Mouse (Mus musculus): Measurements from ENCODE around the gene Wwc2. TPM values are rescaled to one million over a fixed set of nuclear protein-coding genes. Genes with fewer than 3 reads are reported as not detected.

Gene Wwc2
- polyA plus RNA-seq, 1 experiment from 2014 or later: 11.9 TPM

GRCm38 (mm10) chr8:48009399-48009798 is 18.7 kb upstream of the Wwc2 start:
- Histone ChIP-seq H3K9ac (no peak overlapping the region), H3K9me3 (no peaks in the 10 kb centered on the region), H3K36me3 (no peaks in the 10 kb centered on the region), H3K4me3 (no peak overlapping the region), H3K27ac (no peak overlapping the region), H3K4me1 (no peaks in the 10 kb centered on the region), H3K4me2 (no peak overlapping the region), H3K27me3 (no peaks in the 10 kb centered on the region)
- no peak for ATAC-seq (ENCODE audit: insufficient number of reproducible peaks, low FRiP score, low TSS enrichment, low read depth)
- 90% methylated on average over 15 of the region's 15 CpGs for WGBS

- ATAC-seq (ENCODE audit: insufficient number of reproducible peaks, low FRiP score, low TSS enrichment, low read depth): no peak
- H3K9ac ChIP-seq: no peak overlapping the region
- WGBS: 73% methylated on average over 8 of the region's 8 CpGs
- H3K27me3 ChIP-seq: no peaks in the 10 kb centered on the region
- no peaks in the 10 kb centered on the region for H3K9me3 ChIP-seq
- no peak overlapping the region for H3K4me2 ChIP-seq
- no peaks in the 10 kb centered on the region for H3K36me3 ChIP-seq
- H3K4me3 ChIP-seq: no peak overlapping the region
- H3K27ac ChIP-seq: no peak overlapping the region
- H3K4me1 ChIP-seq: no peaks in the 10 kb centered on the region
These were observed 18.2 kb upstream of the Wwc2 start for GRCm38 (mm10) chr8:48008936-48009335.

- Histone ChIP-seq H3K9ac (no peak overlapping the region), H3K9me3 (no peaks in the 10 kb centered on the region), H3K4me1 (no peaks in the 10 kb centered on the region), H3K27me3 (no peaks in the 10 kb centered on the region), H3K27ac (no peak overlapping the region), H3K4me3 (no peak overlapping the region), H3K36me3 (no peaks in the 10 kb centered on the region), H3K4me2 (no peak overlapping the region)
- ATAC-seq (ENCODE audit: insufficient number of reproducible peaks, low FRiP score, low TSS enrichment, low read depth): no peak
- 71% methylated on average over 4 of the region's 4 CpGs for WGBS
These were observed 16.1 kb upstream of the Wwc2 start for GRCm38 (mm10) chr8:48006869-48007268.

- no peak for ATAC-seq (ENCODE audit: insufficient number of reproducible peaks, low FRiP score, low TSS enrichment, low read depth)
- 87% methylated on average over 8 of the region's 8 CpGs for WGBS
- no peak overlapping the region for H3K4me3 ChIP-seq
- H3K36me3 ChIP-seq: no peaks in the 10 kb centered on the region
- no peaks in the 10 kb centered on the region for H3K9me3 ChIP-seq
- no peak overlapping the region for H3K9ac ChIP-seq
- H3K4me2 ChIP-seq: no peak overlapping the region
- no peak overlapping the region for H3K27ac ChIP-seq
- no peaks in the 10 kb centered on the region for H3K27me3 ChIP-seq
- H3K4me1 ChIP-seq: no peaks in the 10 kb centered on the region
These were observed 11.8 kb upstream of the Wwc2 start for GRCm38 (mm10) chr8:48002551-48002950.

- no peak overlapping the region for H3K27ac ChIP-seq
- 96% methylated on average over 6 of the region's 6 CpGs for WGBS
- no peaks in the 10 kb centered on the region for H3K36me3 ChIP-seq
- H3K27me3 ChIP-seq: no peaks in the 10 kb centered on the region
- H3K9me3 ChIP-seq: no peaks in the 10 kb centered on the region
- H3K9ac ChIP-seq: no peak overlapping the region
- H3K4me1 ChIP-seq: no peaks in the 10 kb centered on the region
- no peak overlapping the region for H3K4me2 ChIP-seq
- no peak for ATAC-seq (ENCODE audit: insufficient number of reproducible peaks, low FRiP score, low TSS enrichment, low read depth)
- H3K4me3 ChIP-seq: no peak overlapping the region
These were observed 10.7 kb upstream of the Wwc2 start for GRCm38 (mm10) chr8:48001395-48001794.

GRCm38 (mm10) chr8:47996712-47997111 is 6.0 kb upstream of the Wwc2 start:
- no peak for ATAC-seq (ENCODE audit: insufficient number of reproducible peaks, low FRiP score, low TSS enrichment, low read depth)
- Histone ChIP-seq H3K36me3 (no peaks in the 10 kb centered on the region), H3K27ac (no peak overlapping the region), H3K27me3 (no peaks in the 10 kb centered on the region), H3K4me2 (no peak overlapping the region), H3K9ac (no peak overlapping the region), H3K4me3 (no peak overlapping the region), H3K4me1 (peaks cover 10% of the 10 kb centered on the region), H3K9me3 (no peaks in the 10 kb centered on the region)
- 29% methylated on average over 1 of the region's 1 CpGs for WGBS

GRCm38 (mm10) chr8:47996126-47996525 is 5.4 kb upstream of the Wwc2 start:
- WGBS: 89% methylated on average over 3 of the region's 3 CpGs
- Histone ChIP-seq H3K27me3 (no peaks in the 10 kb centered on the region), H3K9ac (no peak overlapping the region), H3K9me3 (no peaks in the 10 kb centered on the region), H3K27ac (no peak overlapping the region), H3K4me2 (no peak overlapping the region), H3K4me3 (no peak overlapping the region), H3K36me3 (no peaks in the 10 kb centered on the region), H3K4me1 (peaks cover 16% of the 10 kb centered on the region)
- ATAC-seq (ENCODE audit: insufficient number of reproducible peaks, low FRiP score, low TSS enrichment, low read depth): no peak

GRCm38 (mm10) chr8:47995391-47995790 is 4.7 kb upstream of the Wwc2 start:
- Histone ChIP-seq H3K9me3 (no peaks in the 10 kb centered on the region), H3K27me3 (no peaks in the 10 kb centered on the region), H3K4me3 (no peak overlapping the region), H3K36me3 (no peaks in the 10 kb centered on the region), H3K4me2 (no peak overlapping the region), H3K9ac (no peak overlapping the region), H3K4me1 (peaks cover 16% of the 10 kb centered on the region), H3K27ac (no peak overlapping the region)
- WGBS: 80% methylated on average over 6 of the region's 6 CpGs
- no peak for ATAC-seq (ENCODE audit: insufficient number of reproducible peaks, low FRiP score, low TSS enrichment, low read depth)

- 53% methylated on average over 25 of the region's 25 CpGs for WGBS
These were observed 4.0 kb upstream of the Wwc2 start for GRCm38 (mm10) chr8:47994618-47995274.

GRCm38 (mm10) chr8:47990386-47990772 is 345 bp downstream of the Wwc2 start:
- Histone ChIP-seq H3K4me1 (peaks cover 53% of the 10 kb centered on the region), H3K4me2 (peak overlapping the region; percentile 83)
- 1% methylated on average over 34 of the region's 45 CpGs for WGBS

More at GRCm38 (mm10) chr8:47994618-47995274, 4.0 kb upstream of the Wwc2 start:
- Histone ChIP-seq H3K27me3 (no peaks in the 10 kb centered on the region), H3K9ac (no peak overlapping the region), H3K4me3 (no peak overlapping the region; the same call in 1 of the 2 replicates), H3K4me1 (peaks cover 16% of the 10 kb centered on the region), H3K36me3 (no peaks in the 10 kb centered on the region), H3K4me2 (peak overlapping the region; percentile 24; the same call in 1 of the 2 replicates), H3K9me3 (no peaks in the 10 kb centered on the region), H3K27ac (no peak overlapping the region)
- ATAC-seq (ENCODE audit: insufficient number of reproducible peaks, low FRiP score, low TSS enrichment, low read depth): no peak

GRCm38 (mm10) chr8:47989655-47990385 is 904 bp downstream of the Wwc2 start:
- H3K27me3 ChIP-seq: no peaks in the 10 kb centered on the region
- WGBS: under 1% methylated on average over 51 of the region's 66 CpGs

More at GRCm38 (mm10) chr8:47990386-47990772, 345 bp downstream of the Wwc2 start:
- H3K9ac ChIP-seq: peak overlapping the region; percentile 67
- peak overlapping the region; percentile 67 for H3K4me3 ChIP-seq
- H3K27ac ChIP-seq: peak overlapping the region; percentile 91
- H3K9me3 ChIP-seq: no peaks in the 10 kb centered on the region
- peak; percentile 93 for ATAC-seq (ENCODE audit: insufficient number of reproducible peaks, low FRiP score, low TSS enrichment, low read depth)
- H3K36me3 ChIP-seq: no peaks in the 10 kb centered on the region
- no peaks in the 10 kb centered on the region for H3K27me3 ChIP-seq

GRCm38 (mm10) chr8:47989211-47989610 is 1.5 kb downstream of the Wwc2 start:
- Histone ChIP-seq H3K4me2 (peak overlapping the region; percentile 76), H3K4me1 (peaks cover 54% of the 10 kb centered on the region), H3K9me3 (no peaks in the 10 kb centered on the region), H3K27ac (peak overlapping the region; percentile 91; the same call in 1 of the 2 replicates), H3K27me3 (no peaks in the 10 kb centered on the region), H3K9ac (peak overlapping the region; percentile 67), H3K4me3 (peak overlapping the region; percentile 67), H3K36me3 (no peaks in the 10 kb centered on the region)
- no peak for ATAC-seq (ENCODE audit: insufficient number of reproducible peaks, low FRiP score, low TSS enrichment, low read depth)
- 14% methylated on average over 8 of the region's 8 CpGs for WGBS

More at GRCm38 (mm10) chr8:47989655-47990385, 904 bp downstream of the Wwc2 start:
- Histone ChIP-seq H3K36me3 (no peaks in the 10 kb centered on the region), H3K9me3 (no peaks in the 10 kb centered on the region), H3K4me2 (peak overlapping the region; percentile 76), H3K27ac (peak overlapping the region; percentile 91), H3K9ac (peak overlapping the region; percentile 67), H3K4me3 (peak overlapping the region; percentile 67), H3K4me1 (peaks cover 55% of the 10 kb centered on the region)
- ATAC-seq (ENCODE audit: insufficient number of reproducible peaks, low FRiP score, low TSS enrichment, low read depth): no peak; the same call in 1 of the 2 replicates

All from limb, embryonic 15.5 days (tissue).